Mouse (Mus musculus): Measurements from ENCODE around the gene Rps6ka1.

DNA sequence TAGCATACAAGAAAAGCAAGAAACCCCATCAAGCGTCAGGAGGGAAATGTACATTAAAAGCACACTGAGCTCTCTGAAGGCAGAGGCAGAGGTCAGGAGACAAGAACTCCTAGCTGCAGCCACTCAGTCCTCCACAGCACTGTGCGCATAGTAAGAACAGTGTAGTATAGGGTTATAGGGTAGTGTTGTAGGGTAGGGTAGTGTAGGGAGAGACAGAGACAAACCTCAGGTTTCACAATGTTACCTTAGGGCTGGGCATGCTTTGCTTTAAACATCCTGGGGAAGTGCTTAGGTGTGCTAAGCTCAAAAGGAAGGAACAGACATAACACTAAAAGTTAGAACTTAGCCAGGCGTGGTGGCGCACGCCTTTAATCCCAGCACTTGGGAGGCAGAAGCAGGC lies 52.4 kb downstream of the Rps6ka1 start:
- TF ChIP-seq CTCF (conservative IDR thresholded peaks at IDR 0.05; ENCODE audit: low read length) (no peak), POU5F1 (IDR thresholded peaks at IDR 0.05; ENCODE audit: borderline replicate concordance, low read length) (no peak), NANOG (IDR thresholded peaks at IDR 0.05; ENCODE audit: borderline replicate concordance, low read length) (no peak)
